Mouse (Mus musculus) heart, postnatal 0 days (tissue): Measurements from ENCODE around the gene Polr2j. TPM values are rescaled to one million over a fixed set of nuclear protein-coding genes. Genes with fewer than 3 reads are reported as not detected.
"Not testable (repeated sequence)": the region's sequence is repeated elsewhere in the genome, so short reads cannot be mapped to it uniquely, and the experiment has no call there.

ENCODE experiments used
- ATAC-seq: fragments of 200-750 bp; cut with Nextera tagmentation; 2 replicates; pipeline ENCODE4 v1.8.0; 2017; ENCODE audit warnings: low read depth, moderate number of reproducible peaks, moderate library complexity; ENCODE audit not compliant: insufficient read depth
- DNase-seq: peaks from one replicate; pipeline ENCODE4 v3.0.0-alpha.2; 2016; ENCODE audit warnings: low spot score
- H3K27ac ChIP-seq: fragments of 300-500 bp; sonication (generic); 2 replicates; pipeline ENCODE4 v1.5.1; 2014; ENCODE audit warnings: low read depth, mild to moderate bottlenecking
- H3K27me3 ChIP-seq: fragments of 300-500 bp; sonication (generic); 2 replicates; pipeline ENCODE4 v1.6.1; 2014; ENCODE audit warnings: low read length, mixed read lengths; ENCODE audit not compliant: control insufficient read depth, insufficient read depth
- H3K36me3 ChIP-seq: fragments of 300-500 bp; sonication (generic); replicated peaks from 2 replicates; pipeline ENCODE4 v1.6.1; 2014; ENCODE audit warnings: low read length, mixed read lengths; ENCODE audit not compliant: control insufficient read depth, insufficient read depth
- H3K4me1 ChIP-seq: fragments of 300-500 bp; sonication (generic); 2 replicates; pipeline ENCODE4 v1.6.1; 2014; ENCODE audit warnings: antibody characterized with exemption; ENCODE audit not compliant: control insufficient read depth, insufficient read depth
- H3K4me2 ChIP-seq: fragments of 300-500 bp; sonication (generic); 2 replicates; pipeline ENCODE4 v1.6.1; 2014; ENCODE audit warnings: low read depth, mild to moderate bottlenecking, low read length, moderate library complexity
- H3K4me3 ChIP-seq: fragments of 300-500 bp; sonication (generic); 2 replicates; pipeline ENCODE4 v1.5.1; 2014; ENCODE audit warnings: low read depth, low read length
- H3K9ac ChIP-seq: fragments of 300-500 bp; sonication (generic); replicated peaks from 2 replicates; pipeline ENCODE4 v1.6.1; 2014; ENCODE audit warnings: low read depth, low read length, mixed read lengths
- H3K9me3 ChIP-seq: fragments of 300-500 bp; sonication (generic); replicated peaks from 2 replicates; pipeline ENCODE4 v1.6.1; 2016; ENCODE audit warnings: low read length; ENCODE audit not compliant: control insufficient read depth
- CTCF ChIP-seq: IDR thresholded peaks from 2 replicates; pipeline ENCODE4 v1.5.1; 2016; ENCODE audit warnings: antibody characterized with exemption, control low read depth, low read depth
- EP300 ChIP-seq: IDR thresholded peaks from 2 replicates; pipeline ENCODE4 v1.6.1; 2016; ENCODE audit warnings: antibody characterized with exemption, low read depth
- WGBS: fragments of 180-500 bp; shearing (Covaris S2); extraction: QIAGEN DNeasy Blood & Tissue Kit; methylation state at CpG from one replicate; pipeline ENCODE4 v1.1.7; 2014; 5-methylcytosine and 5-hydroxymethylcytosine counted together
- polyA plus RNA-seq: library from polyadenylated mRNA; unstranded; fragments of >200 nt; fragmentation: Nextera tagmentation; extraction: Ambion mirVana; gene quantifications from 2 replicates; pipeline ENCODE4 v1.2.1, GENCODE M21; 2015
- total RNA-seq: library from RNA; depleted of rRNA; stranded (reverse); fragments of >200 nt; gene quantifications from 2 replicates; pipeline ENCODE4 v1.2.3, GENCODE M21; 2014; ENCODE audit warnings: low replicate concordance

The Polr2j gene
- total and polyA plus RNA-seq, 2 experiments from 2014 or later: 59.8 to 145 TPM

- Histone ChIP-seq H3K27me3 (no peaks in the 10 kb centered on the region), H3K4me1 (no peaks in the 10 kb centered on the region), H3K4me3 (no peak overlapping the region), H3K4me2 (no peak overlapping the region), H3K36me3 (no peaks in the 10 kb centered on the region), H3K27ac (no peak overlapping the region), H3K9ac (no peak overlapping the region), H3K9me3 (peaks cover 5% of the 10 kb centered on the region; the same call in 1 of the 2 replicates)
- DNase-seq: no peak
- no peak for TF ChIP-seq EP300
- TF ChIP-seq CTCF: no peak
- 50% methylated on average over 3 of the region's 3 CpGs for WGBS
- no peak for ATAC-seq
Observed at GRCm38 (mm10) chr5:136109042-136109441, 7.4 kb upstream of the Polr2j start.

DNA sequence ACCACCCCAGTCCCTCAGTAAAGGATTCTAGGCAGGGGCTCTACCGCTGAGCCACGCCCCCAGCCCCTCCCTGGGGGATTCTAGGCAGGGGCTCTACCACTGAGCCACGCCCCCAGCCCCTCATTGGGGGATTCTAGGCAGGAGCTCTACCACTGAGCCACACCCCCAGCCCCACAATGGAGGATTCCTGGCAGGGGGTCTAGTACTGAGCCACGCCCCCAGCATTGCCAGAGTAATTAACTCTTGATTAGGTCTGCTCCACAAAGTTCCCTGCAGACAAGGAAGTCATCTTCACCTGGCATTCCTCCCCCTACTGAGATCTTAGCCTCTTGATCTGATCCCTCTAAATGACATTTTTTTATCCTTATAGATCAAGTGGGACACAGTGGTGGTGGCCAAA lies 2.9 kb upstream of the Polr2j start:
- H3K27ac ChIP-seq, H3K9ac ChIP-seq, ATAC-seq, H3K36me3 ChIP-seq, H3K4me3 ChIP-seq, H3K4me1 ChIP-seq, H3K4me2 ChIP-seq, H3K9me3 ChIP-seq, H3K27me3 ChIP-seq, DNase-seq: not testable (repeated sequence)
- WGBS: 44% methylated on average over 4 of the region's 4 CpGs

- Histone ChIP-seq H3K36me3 (peaks cover 17% of the 10 kb centered on the region), H3K9me3 (no peaks in the 10 kb centered on the region), H3K4me1 (peaks cover 9% of the 10 kb centered on the region), H3K27ac (peak overlapping the region; percentile 55), H3K4me3 (peak overlapping the region; percentile 90), H3K9ac (peak overlapping the region; percentile 76), H3K27me3 (no peaks in the 10 kb centered on the region), H3K4me2 (peak overlapping the region; percentile 95)
- no peak for TF ChIP-seq CTCF
- TF ChIP-seq EP300: no peak
- DNase-seq (peak; percentile 10), ATAC-seq (peak; percentile 19; the same call in 1 of the 2 replicates)
- WGBS: under 1% methylated on average over 22 of the region's 22 CpGs
Observed at GRCm38 (mm10) chr5:136116784-136117112, 317 bp downstream of the Polr2j start.

- DNase-seq (no peak), ATAC-seq (no peak)
- no peaks in the 10 kb centered on the region for H3K9me3 ChIP-seq
- peaks cover 7% of the 10 kb centered on the region for H3K4me1 ChIP-seq
- H3K4me3 ChIP-seq: no peak overlapping the region
- no peak overlapping the region for H3K4me2 ChIP-seq
- peaks cover 58% of the 10 kb centered on the region for H3K36me3 ChIP-seq
- 84% methylated on average over 10 of the region's 10 CpGs for WGBS
- H3K27ac ChIP-seq: no peak overlapping the region
- TF ChIP-seq CTCF (no peak), EP300 (no peak)
- H3K9ac ChIP-seq: no peak overlapping the region
- no peaks in the 10 kb centered on the region for H3K27me3 ChIP-seq
Observed at GRCm38 (mm10) chr5:136122165-136122564, 5.7 kb downstream of the Polr2j start.

GRCm38 (mm10) chr5:136135571-136136291 lies 19.3 kb downstream of the Polr2j start, which contains the start of the genes Lrwd1 and Alkbh4:
Lrwd1 (minus strand) TSS chr5:136136074.
Alkbh4 (plus strand) TSS chr5:136136146.
- Histone ChIP-seq H3K4me2 (peak within 1 kb of the TSS; percentile 82), H3K27me3 (no peaks in the 10 kb centered on the region), H3K9ac (peak within 1 kb of the TSS; percentile 68), H3K9me3 (no peaks in the 10 kb centered on the region), H3K27ac (peak within 1 kb of the TSS; percentile 51), H3K36me3 (peaks cover 29% of the 10 kb centered on the region), H3K4me3 (peak within 1 kb of the TSS; percentile 77), H3K4me1 (no peaks in the 10 kb centered on the region; the same call in 1 of the 2 replicates)
- TF ChIP-seq CTCF (peak; percentile 74), EP300 (no peak)
- ATAC-seq: peak; percentile 94
- under 1% methylated on average over 60 of the region's 60 CpGs for WGBS
- peak; percentile 97 for DNase-seq
